Mouse (Mus musculus): ENCODE data around the gene Smyd4. TPM values are rescaled to one million over a fixed set of nuclear protein-coding genes. Genes with fewer than 3 reads are reported as not detected.
A peak's percentile ranks its signal among the peaks of the same experiment; 100 is the strongest.

Gene Smyd4
- total RNA-seq, 2 experiments from 2014 or later: 15.0 to 16.5 TPM

DNA sequence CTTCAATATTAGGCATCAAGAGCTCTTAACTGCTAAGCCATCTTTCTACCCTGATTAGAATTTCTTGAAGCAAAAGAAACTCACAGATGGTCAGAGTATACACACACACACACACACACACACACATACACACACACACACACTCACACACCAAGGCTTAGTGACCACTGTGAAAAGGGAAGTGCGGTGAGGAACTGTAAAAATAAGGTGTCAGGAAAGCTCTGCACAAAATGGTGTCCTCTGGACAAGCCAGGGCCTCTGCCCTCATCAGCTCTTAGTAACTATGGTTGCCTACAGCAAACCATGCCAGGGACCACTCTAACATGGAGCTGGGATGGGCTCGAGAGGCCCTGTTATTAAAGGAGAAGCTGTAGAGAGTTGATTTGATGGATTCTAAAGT lies 23.8 kb upstream of the Smyd4 start:
- no peak overlapping the region for H3K4me3 ChIP-seq
- DNase-seq (ENCODE audit: extremely low spot score in 1 of 2, low spot score in 2 of 2): no peak
- H3K27ac ChIP-seq: no peak overlapping the region
- TF ChIP-seq CTCF (IDR thresholded peaks at IDR 0.05): no peak
- intact Hi-C loops (cut with DNase I): no loop called here

DNA sequence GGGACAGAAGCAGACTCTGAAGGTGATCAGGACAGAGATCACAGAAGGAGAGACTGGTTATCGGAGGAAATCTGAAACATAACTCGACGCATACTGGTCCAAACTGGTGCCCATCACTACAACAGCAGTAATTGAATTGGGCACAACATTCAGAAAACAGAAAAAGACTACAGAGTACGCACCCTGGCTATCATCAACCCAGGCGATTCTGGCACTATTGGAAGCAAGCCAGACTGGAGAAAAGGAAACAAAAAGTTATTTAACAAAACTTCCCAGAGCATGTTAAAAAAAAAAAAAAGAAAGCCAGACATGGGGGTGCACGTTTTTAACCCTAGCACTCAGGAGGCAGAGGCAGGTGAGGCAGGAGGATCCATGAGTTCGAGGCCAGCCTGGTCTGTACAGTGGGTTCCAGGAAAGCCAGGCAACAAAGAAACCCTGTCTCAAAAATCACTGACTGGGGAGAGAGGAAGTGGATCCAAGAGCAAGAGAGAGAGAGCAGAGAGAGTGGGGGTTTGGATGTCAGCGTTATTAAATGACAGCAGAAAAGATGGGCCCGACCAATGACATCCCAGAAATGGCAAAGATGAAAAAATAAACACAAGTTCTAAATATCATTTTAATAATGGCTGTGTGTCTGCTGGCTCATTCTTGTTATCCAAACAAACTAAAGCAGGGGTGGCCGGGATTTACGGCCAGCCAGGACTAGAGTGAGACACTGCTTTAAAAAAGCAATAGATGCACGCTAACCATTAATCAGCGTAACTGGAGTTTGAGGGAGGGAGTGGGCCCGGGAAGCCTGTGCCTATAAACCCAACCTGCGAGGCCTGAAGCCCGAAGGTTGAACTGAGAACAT lies 22.9 kb upstream of the Smyd4 start:
- intact Hi-C loops (cut with DNase I): no loop called here

DNA sequence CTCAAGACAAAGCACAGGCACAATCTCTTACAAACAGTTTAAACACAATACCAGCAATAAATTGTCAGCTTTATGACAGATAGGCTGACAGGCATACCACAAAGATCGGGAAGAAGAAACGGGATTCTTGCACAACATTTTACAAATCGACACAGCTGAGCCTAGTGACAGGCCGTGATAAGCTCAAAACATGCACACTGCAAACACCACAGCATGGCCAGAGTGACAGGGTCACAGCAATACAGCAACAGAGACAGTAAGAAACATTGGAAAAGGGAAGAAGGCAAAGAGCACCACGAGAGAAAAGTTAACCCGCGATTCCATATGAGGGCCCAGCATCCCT lies 22.3 kb upstream of the Smyd4 start:
- DNase-seq (ENCODE audit: extremely low spot score in 1 of 2, low spot score in 2 of 2): no peak
- Histone ChIP-seq H3K4me3 (no peak overlapping the region), H3K27ac (no peak overlapping the region)
- intact Hi-C loops (cut with DNase I): no loop called here
- TF ChIP-seq CTCF (IDR thresholded peaks at IDR 0.05): no peak

More for the DNA sequence above, 22.9 kb upstream of the Smyd4 start:
- no peak overlapping the region for H3K27ac ChIP-seq
- DNase-seq (ENCODE audit: extremely low spot score in 1 of 2, low spot score in 2 of 2): no peak
- no peak for TF ChIP-seq CTCF (IDR thresholded peaks at IDR 0.05)
- no peak overlapping the region for H3K4me3 ChIP-seq

DNA sequence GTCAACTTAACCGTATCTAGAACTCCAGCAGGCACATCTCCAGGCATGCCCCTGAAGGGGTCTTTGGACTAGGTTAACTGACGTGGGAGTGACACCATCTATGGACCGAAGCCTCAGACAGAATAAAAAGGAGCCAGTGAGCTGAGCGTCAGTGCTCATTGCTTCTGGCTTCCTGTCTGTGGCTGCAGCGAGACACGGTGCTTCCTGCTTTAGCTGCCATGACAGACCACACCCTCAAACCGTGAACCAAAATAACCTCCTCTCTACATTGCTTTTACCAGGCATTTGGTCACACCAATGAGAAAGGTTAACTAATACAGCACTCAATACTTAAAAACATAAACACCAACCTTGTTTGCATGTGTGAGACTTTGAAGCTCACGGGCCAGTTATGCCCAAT lies 11.6 kb upstream of the Smyd4 start:
- no peak for TF ChIP-seq CTCF (IDR thresholded peaks at IDR 0.05)
- Histone ChIP-seq H3K4me3 (no peak overlapping the region), H3K27ac (peak overlapping the region; percentile 40)
- intact Hi-C loops (cut with DNase I): no loop called here
- DNase-seq (ENCODE audit: extremely low spot score in 1 of 2, low spot score in 2 of 2): no peak

DNA sequence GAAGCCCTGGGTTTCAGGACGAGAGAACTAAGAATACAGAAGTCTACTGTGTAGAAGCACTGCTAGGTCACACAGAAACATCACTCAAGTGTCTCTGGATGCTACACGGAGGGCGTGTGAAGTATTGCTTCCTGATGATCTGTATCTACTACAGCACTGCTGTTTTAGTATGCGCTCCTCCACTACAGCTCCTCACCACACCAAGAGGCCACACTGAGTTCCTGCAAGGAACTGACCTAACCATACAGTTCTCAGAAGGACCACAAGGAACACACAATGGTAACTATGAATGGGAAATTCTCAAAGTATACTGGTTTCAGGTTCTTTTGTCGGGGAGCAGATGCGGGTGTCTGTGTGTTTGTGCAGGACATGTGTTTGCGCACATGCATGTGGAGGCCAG lies 11.0 kb upstream of the Smyd4 start:
- TF ChIP-seq CTCF (IDR thresholded peaks at IDR 0.05): no peak
- DNase-seq (ENCODE audit: extremely low spot score in 1 of 2, low spot score in 2 of 2): no peak
- intact Hi-C loops (cut with DNase I): no loop called here
- Histone ChIP-seq H3K27ac (no peak overlapping the region), H3K4me3 (no peak overlapping the region)

DNA sequence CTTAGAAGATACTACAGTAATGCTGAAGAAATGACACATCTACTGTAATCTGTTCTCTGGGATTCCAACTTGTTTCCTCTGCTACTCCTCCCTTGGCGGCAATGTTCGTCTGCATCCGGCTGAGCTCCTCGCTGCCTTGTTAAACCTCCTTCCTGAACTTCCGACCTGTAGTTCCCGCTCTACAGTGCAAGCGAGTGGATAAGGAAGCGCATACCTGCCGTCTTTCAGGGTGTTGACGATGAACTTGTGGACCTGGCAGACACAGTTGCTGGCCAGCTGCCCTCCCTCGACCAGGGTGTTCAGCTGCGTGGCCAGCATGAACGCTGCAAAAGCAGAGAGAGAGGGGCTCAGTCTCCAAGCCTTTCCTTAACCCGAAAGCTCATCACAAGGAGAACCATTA lies 8.2 kb upstream of the Smyd4 start:
- DNase-seq (ENCODE audit: extremely low spot score in 1 of 2, low spot score in 2 of 2): no peak
- intact Hi-C loops (cut with DNase I): no loop called here
- H3K4me3 ChIP-seq: no peak overlapping the region

DNA sequence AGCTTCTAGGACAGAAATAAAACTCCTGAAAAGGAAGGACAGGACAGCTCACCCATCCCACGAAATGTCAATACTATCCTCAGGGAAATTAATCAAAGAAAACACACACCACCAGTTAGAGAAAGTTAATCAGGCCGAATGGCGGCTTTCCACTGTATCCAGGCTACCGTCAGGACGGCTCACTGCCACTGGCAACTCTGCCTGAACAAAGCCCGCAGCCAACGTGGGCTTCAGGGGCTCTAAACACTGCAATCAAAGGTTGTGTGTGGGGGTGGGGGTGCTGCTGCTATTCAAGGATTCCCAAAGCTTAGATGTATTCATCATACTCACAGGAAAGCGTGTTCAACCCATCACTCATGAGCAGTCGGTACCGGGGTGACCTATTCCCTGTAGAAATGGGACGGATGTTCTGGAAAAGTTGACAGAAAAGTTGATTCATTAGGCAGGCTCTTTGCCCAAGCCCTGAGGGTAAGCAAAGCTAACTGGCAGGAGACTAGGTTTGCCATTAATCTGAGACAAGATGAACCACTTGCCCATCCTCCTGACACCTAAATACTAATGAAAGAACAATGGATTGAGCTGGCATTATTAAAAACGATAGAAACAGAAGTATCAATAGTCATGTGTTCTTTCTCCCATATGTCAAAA lies 7.4 kb upstream of the Smyd4 start:
- no peak overlapping the region for H3K4me3 ChIP-seq
- DNase-seq (ENCODE audit: extremely low spot score in 1 of 2, low spot score in 2 of 2): no peak
- no peak for TF ChIP-seq CTCF (IDR thresholded peaks at IDR 0.05)

More for the DNA sequence above, 8.2 kb upstream of the Smyd4 start:
- TF ChIP-seq CTCF (IDR thresholded peaks at IDR 0.05): no peak
- no peak overlapping the region for H3K27ac ChIP-seq

DNA sequence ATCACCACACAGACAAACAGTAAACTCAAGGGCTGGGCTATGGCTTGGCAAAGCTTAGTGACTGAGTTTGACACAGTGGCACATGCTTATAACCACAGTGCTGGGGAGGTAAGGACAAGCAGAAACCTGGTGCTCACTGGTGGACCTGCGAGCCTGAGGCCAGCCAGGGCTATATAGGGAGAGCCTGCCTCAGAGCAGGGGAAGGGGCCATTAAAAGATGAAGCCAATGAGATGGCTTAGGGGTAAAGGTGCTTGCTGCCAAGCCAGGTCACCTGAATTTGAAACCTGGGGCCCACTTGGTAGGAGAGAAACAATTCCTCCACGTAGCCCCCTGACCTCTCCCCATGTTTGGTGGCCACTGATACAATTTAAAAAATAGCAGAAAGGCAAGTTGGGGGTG lies 5.1 kb upstream of the Smyd4 start:
- TF ChIP-seq CTCF (IDR thresholded peaks at IDR 0.05): no peak
- Histone ChIP-seq H3K27ac (no peak overlapping the region), H3K4me3 (no peak overlapping the region)
- DNase-seq (ENCODE audit: extremely low spot score in 1 of 2, low spot score in 2 of 2): no peak
- intact Hi-C loops (cut with DNase I): no loop called here

More for the DNA sequence above, 7.4 kb upstream of the Smyd4 start:
- intact Hi-C loops (cut with DNase I): no loop called here
- no peak overlapping the region for H3K27ac ChIP-seq

DNA sequence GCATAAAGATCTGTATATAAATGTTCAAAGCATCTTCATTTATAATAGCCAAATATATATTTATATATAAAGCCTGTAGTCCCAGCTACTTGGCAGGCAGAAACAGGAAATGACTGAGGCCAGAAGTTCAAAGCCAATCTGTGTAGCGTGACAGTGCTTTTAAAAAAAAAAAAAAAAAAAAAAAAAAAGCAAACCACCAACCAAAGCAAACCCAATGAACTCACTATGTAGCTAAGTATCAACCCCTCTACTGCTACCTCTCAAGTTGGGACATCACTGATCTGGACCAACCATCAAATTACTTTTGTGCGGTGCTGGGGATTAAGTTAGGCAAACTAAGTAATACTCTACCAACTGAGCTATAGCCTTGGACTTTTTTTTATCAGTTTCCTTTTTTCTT lies 4.1 kb upstream of the Smyd4 start:
- Histone ChIP-seq H3K27ac (no peak overlapping the region), H3K4me3 (no peak overlapping the region)
- intact Hi-C loops (cut with DNase I): no loop called here
- TF ChIP-seq CTCF (IDR thresholded peaks at IDR 0.05): no peak
- DNase-seq (ENCODE audit: extremely low spot score in 1 of 2, low spot score in 2 of 2): no peak

DNA sequence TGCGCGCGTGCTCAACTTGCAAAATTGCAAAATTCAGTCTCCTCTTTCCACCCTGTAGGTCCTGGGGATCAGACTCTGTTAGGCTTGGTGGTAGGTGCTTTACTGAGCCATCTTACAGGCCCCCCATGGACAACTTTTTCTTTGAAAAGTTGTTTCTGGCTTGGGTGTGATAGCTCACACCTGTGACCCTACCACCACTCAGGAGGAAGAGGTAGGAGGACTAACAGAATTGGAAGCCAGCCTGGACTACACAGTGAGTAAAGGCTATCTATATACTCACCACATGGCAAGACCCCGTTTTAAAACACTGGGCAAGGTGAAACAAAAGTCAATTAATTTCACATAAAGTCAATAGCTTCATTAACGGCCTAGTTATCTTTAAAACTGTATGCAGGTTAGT lies 3.5 kb upstream of the Smyd4 start:
- no peak for DNase-seq (ENCODE audit: extremely low spot score in 1 of 2, low spot score in 2 of 2)
- TF ChIP-seq CTCF (IDR thresholded peaks at IDR 0.05): no peak
- intact Hi-C loops (cut with DNase I): no loop called here

DNA sequence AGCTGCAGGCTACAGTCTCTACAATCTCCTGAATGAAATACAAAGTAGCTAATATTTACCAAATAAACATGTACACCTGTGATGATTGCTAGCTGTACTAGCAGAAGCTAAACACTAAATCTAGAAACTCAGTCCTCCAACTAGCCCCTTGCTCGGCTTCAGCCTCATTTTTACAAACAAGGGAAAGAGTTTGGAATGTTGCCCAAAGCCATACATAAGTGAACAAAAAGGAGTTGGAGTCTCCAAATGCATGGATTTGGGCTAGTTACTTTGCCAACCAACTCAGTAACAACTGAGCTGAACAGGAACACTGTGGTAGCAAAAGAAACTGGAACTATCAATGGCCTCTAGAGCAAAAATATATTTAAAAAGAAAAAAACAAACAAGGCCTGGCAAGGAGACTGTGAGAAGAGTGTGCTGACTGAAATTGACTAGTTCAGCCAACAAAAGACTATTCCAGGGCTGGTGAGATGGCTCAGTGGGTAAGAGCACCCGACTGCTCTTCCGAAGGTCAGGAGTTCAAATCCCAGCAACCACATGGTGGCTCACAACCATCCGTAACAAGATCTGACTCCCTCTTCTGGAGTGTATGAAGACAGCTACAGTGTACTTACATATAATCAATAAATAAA lies 1.6 kb upstream of the Smyd4 start:
- intact Hi-C loops (cut with DNase I): no loop called here
- Histone ChIP-seq H3K4me3 (no peak overlapping the region), H3K27ac (no peak overlapping the region)
- no peak for DNase-seq (ENCODE audit: extremely low spot score in 1 of 2, low spot score in 2 of 2)
- no peak for TF ChIP-seq CTCF (IDR thresholded peaks at IDR 0.05)

More for the DNA sequence above, 3.5 kb upstream of the Smyd4 start:
- H3K27ac ChIP-seq: no peak overlapping the region
- no peak overlapping the region for H3K4me3 ChIP-seq

DNA sequence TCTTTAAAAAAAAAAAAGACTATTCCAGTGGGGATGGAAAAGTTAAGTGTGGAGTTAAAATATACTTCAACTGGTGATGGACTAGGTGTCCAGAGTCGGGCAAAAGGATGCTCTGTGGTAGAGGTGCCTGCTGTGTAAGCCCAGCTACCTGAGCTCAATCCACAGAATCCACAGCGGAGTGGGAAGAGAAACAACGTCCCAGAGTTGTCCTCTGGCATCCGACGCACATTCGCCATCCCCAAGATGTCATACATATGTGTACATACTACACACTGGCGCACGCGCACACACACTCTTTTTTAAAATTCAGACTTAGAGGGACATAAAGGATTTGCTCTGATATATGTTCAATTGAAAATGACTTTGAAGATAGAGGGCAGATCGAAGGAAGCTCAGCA lies 1.0 kb upstream of the Smyd4 start:
- intact Hi-C loops (cut with DNase I): no loop called here
- no peak for TF ChIP-seq CTCF (IDR thresholded peaks at IDR 0.05)
- Histone ChIP-seq H3K27ac (no peak overlapping the region), H3K4me3 (peak overlapping the region; percentile 57)
- no peak for DNase-seq (ENCODE audit: extremely low spot score in 1 of 2, low spot score in 2 of 2)
